Mouse (Mus musculus) ES-Bruce4 (cell line): ENCODE measurements at regions not wholly inside any gene's neighbourhood (a gene's known extent, or its start where the extent isn't known, plus 50 kb on each side); places are given as distances from the start of the nearest gene placed in this dataset.

ENCODE experiments used
- H3K27ac ChIP-seq: 2 replicates; pipeline ENCODE4 v1.5.1; 2012; ENCODE audit warnings: low read length, inconsistent platforms; ENCODE audit not compliant: insufficient read depth
- H3K27me3 ChIP-seq: 2 replicates; pipeline ENCODE4 v1.6.1; 2012; ENCODE audit warnings: mild to moderate bottlenecking, low read length, inconsistent platforms; ENCODE audit not compliant: control insufficient read depth, poor library complexity, insufficient read depth, severe bottlenecking
- H3K36me3 ChIP-seq: 2 replicates; pipeline ENCODE4 v1.6.1; 2012; ENCODE audit warnings: inconsistent platforms, mild to moderate bottlenecking, low read length, moderate library complexity; ENCODE audit not compliant: control insufficient read depth, poor library complexity, insufficient read depth, severe bottlenecking
- H3K4me1 ChIP-seq: one replicate; pipeline ENCODE4 v1.8.1; 2011; ENCODE audit warnings: low read length; ENCODE audit not compliant: control insufficient read depth, insufficient read depth
- H3K4me3 ChIP-seq: 2 replicates; pipeline ENCODE4 v1.5.1; 2011; ENCODE audit warnings: low read depth, mild to moderate bottlenecking, low read length
- H3K9ac ChIP-seq: 2 replicates; pipeline ENCODE4 v1.6.1; 2012; ENCODE audit warnings: low read depth, mild to moderate bottlenecking, inconsistent platforms; ENCODE audit not compliant: poor library complexity, severe bottlenecking
- H3K9me3 ChIP-seq: replicated peaks from 2 replicates; pipeline ENCODE4 v1.6.1; 2012; ENCODE audit warnings: mild to moderate bottlenecking, low read length, inconsistent platforms; ENCODE audit not compliant: control insufficient read depth, poor library complexity, insufficient read depth, severe bottlenecking
- CTCF ChIP-seq: IDR thresholded peaks from one replicate; pipeline ENCODE4 v1.8.1; 2011; ENCODE audit warnings: low read depth, low read length
- EP300 ChIP-seq: IDR thresholded peaks from 2 replicates; pipeline ENCODE4 v1.6.1; 2011; ENCODE audit warnings: low read depth, low read length; ENCODE audit not compliant: insufficient read depth
- POLR2A ChIP-seq: IDR thresholded peaks from one replicate; pipeline ENCODE4 v1.8.1; 2011; ENCODE audit warnings: low read length; ENCODE audit not compliant: insufficient read depth

DNA sequence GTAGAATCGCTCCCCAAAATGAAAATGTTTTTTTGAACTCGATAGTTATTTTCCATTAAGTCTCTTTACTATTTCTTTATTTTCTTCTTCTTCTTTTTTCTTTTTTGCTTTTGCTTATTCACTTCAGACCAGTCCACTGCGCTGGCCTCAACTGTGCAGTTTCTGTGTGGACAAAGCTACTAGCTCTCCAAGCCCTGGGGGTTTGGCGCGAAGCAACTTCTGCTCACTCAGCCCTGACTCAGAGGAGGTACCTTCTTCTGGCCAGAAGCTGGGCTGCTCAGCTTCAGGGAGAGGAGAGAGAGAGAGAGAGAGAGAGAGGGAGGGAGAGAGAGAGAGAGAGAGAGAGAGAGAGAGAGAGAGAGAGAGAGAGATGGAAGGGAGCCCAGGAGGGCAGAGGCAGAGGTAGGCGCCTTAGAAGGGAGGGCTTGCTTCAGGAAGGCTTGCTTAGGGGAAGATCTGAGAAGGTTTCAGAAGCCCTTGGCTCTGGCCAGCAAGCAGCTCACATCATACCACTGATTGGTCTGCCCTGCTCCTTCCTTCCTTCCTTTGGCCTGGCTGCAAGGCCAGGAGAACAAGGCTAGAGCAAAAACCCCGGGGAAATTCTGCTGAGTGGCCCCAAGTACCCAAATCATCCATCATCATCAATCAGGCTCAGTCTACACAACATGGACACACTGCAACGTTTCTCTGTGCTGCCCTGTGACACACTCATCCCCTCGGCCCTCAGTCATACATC, 160.5 kb upstream of the Sox9 start:
- no peaks in the 10 kb centered on the region for H3K4me1 ChIP-seq
- H3K27ac ChIP-seq: no peak overlapping the region
- no peak overlapping the region for H3K4me3 ChIP-seq
- no peaks in the 10 kb centered on the region for H3K36me3 ChIP-seq
- TF ChIP-seq CTCF (no peak), POLR2A (no peak), EP300 (no peak)
- H3K9ac ChIP-seq: no peak overlapping the region
- no peaks in the 10 kb centered on the region for H3K27me3 ChIP-seq
- H3K9me3 ChIP-seq: no peaks in the 10 kb centered on the region

DNA sequence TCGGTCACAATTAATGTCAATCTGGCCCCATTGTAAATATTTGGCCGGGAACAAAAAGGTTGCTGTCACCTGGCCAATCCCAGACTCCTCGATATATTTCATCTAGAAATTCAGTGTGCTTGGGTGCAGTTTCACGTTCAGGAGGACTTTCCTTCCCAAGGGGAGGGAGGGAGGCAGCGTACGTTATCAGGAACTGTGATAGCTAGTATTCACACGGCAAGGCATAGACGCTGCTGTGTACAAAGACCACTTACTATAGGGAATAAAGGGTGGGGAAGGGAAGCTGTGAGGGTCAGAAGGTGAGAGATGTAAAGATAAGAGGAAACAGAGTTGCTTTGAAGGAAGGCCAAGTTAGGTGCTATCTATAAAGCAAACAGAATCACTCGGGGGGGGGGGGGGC, 132.7 kb upstream of the Sox9 start:
- Histone ChIP-seq H3K36me3 (no peaks in the 10 kb centered on the region), H3K27ac (no peak overlapping the region), H3K27me3 (no peaks in the 10 kb centered on the region; the same call in 1 of the 2 replicates), H3K9ac (no peak overlapping the region), H3K4me3 (no peak overlapping the region), H3K9me3 (no peaks in the 10 kb centered on the region), H3K4me1 (no peaks in the 10 kb centered on the region)
- no peak for TF ChIP-seq POLR2A

- no peaks in the 10 kb centered on the region for H3K36me3 ChIP-seq
- H3K27ac ChIP-seq: no peak overlapping the region
- no peaks in the 10 kb centered on the region for H3K4me1 ChIP-seq
- no peak overlapping the region for H3K9ac ChIP-seq
- no peaks in the 10 kb centered on the region; the same call in 1 of the 2 replicates for H3K27me3 ChIP-seq
- H3K4me3 ChIP-seq: no peak overlapping the region
- no peaks in the 10 kb centered on the region for H3K9me3 ChIP-seq
- TF ChIP-seq POLR2A (no peak), CTCF (no peak), EP300 (no peak)
Observed at GRCm38 (mm10) chr11:112657410-112658159, 124.4 kb upstream of the Sox9 start.

GRCm38 (mm10) chr11:112659911-112660310, 122.1 kb upstream of the Sox9 start:
- H3K36me3 ChIP-seq: no peaks in the 10 kb centered on the region
- no peak overlapping the region for H3K27ac ChIP-seq
- H3K9me3 ChIP-seq: no peaks in the 10 kb centered on the region
- no peaks in the 10 kb centered on the region for H3K4me1 ChIP-seq
- H3K9ac ChIP-seq: no peak overlapping the region
- TF ChIP-seq EP300 (no peak), POLR2A (no peak), CTCF (no peak)
- H3K4me3 ChIP-seq: no peak overlapping the region
- H3K27me3 ChIP-seq: no peaks in the 10 kb centered on the region

DNA sequence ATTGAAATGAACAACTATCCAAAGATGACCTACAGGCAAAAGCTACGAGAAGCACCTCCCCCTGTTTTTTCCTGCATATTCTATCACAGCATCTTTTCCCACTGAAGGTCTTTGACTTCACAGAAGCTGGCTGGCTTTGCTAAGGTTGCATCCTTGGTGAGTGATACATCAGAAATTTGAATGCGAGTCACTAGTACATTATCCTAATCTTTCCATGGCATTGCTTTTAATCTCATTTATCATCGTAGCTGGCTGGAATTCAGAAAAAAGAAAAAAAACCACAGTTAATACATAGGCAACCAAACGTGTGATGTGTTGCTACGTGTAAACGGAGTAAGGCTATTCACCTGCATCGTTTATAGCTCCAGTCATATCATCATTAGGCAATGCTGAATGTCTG, 120.6 kb upstream of the Sox9 start:
- Histone ChIP-seq H3K27me3 (no peaks in the 10 kb centered on the region), H3K9ac (no peak overlapping the region), H3K27ac (no peak overlapping the region), H3K4me3 (no peak overlapping the region), H3K36me3 (no peaks in the 10 kb centered on the region), H3K9me3 (peaks cover under 1% of the 10 kb centered on the region; the same call in 1 of the 2 replicates), H3K4me1 (no peaks in the 10 kb centered on the region)
- TF ChIP-seq POLR2A (no peak), EP300 (no peak), CTCF (no peak)

DNA sequence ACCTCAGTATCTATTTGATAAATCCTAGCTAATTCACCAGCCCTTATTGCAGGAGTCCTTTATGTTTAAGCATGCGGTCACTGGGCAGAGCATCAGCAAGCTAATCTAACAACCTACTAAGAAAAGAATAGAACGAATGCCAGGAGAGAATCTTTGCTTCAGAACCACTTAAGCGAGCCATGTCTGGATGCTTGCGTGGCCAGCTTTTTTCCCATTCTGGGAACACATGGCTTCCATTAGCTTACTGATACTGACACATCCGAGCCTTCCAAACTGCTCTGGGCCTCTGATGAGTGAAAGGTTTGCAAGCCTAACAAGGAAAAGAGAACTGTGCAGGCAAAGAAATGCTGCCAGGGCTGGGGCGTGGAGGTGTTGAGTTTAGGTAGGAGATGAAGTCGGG, 114.7 kb upstream of the Sox9 start:
- H3K9ac ChIP-seq: no peak overlapping the region
- no peaks in the 10 kb centered on the region for H3K4me1 ChIP-seq
- H3K27ac ChIP-seq: no peak overlapping the region
- H3K36me3 ChIP-seq: no peaks in the 10 kb centered on the region
- no peaks in the 10 kb centered on the region for H3K27me3 ChIP-seq
- H3K4me3 ChIP-seq: no peak overlapping the region
- TF ChIP-seq CTCF: no peak
- no peak for TF ChIP-seq EP300
- no peak for TF ChIP-seq POLR2A
- peaks cover 4% of the 10 kb centered on the region; the same call in 1 of the 2 replicates for H3K9me3 ChIP-seq
